Mouse (Mus musculus): ENCODE results near the gene Socs1. TPM values are rescaled to one million over a fixed set of nuclear protein-coding genes. Genes with fewer than 3 reads are reported as not detected.
"Not testable (repeated sequence)": the region's sequence is repeated elsewhere in the genome, so short reads cannot be mapped to it uniquely, and the experiment has no call there.

The Socs1 gene
- polyA plus RNA-seq, 1 experiment from 2014 or later, result 15.4 TPM

GRCm38 (mm10) chr16:10813726-10814125 lies 28.4 kb upstream of the Socs1 start:
- Histone ChIP-seq H3K4me2 (replicated peaks) (no peak overlapping the region), H3K27me3 (no peaks in the 10 kb centered on the region; the same call in 1 of the 2 replicates), H3K36me3 (no peaks in the 10 kb centered on the region), H3K4me3 (replicated peaks) (no peak overlapping the region), H3K27ac (replicated peaks) (no peak overlapping the region), H3K9ac (no peak overlapping the region), H3K9me3 (replicated peaks) (no peaks in the 10 kb centered on the region), H3K4me1 (no peaks in the 10 kb centered on the region)
- no peak for ATAC-seq (ENCODE audit: insufficient number of reproducible peaks, low FRiP score, low TSS enrichment, low read depth)
- 70% methylated on average over 4 of the region's 4 CpGs for WGBS

GRCm38 (mm10) chr16:10812865-10813371 lies 27.6 kb upstream of the Socs1 start, which contains the start of gene Gm11172:
Gm11172 (plus strand) TSS chr16:10812915.
- Histone ChIP-seq H3K4me1 (no peaks in the 10 kb centered on the region), H3K9ac (no peak within 1 kb of the TSS), H3K9me3 (replicated peaks) (no peaks in the 10 kb centered on the region), H3K4me3 (replicated peaks) (no peak within 1 kb of the TSS), H3K4me2 (replicated peaks) (no peak within 1 kb of the TSS), H3K36me3 (no peaks in the 10 kb centered on the region), H3K27me3 (no peaks in the 10 kb centered on the region; the same call in 1 of the 2 replicates), H3K27ac (replicated peaks) (no peak within 1 kb of the TSS)
- 93% methylated on average over 2 of the region's 2 CpGs for WGBS
- no peak for ATAC-seq (ENCODE audit: insufficient number of reproducible peaks, low FRiP score, low TSS enrichment, low read depth)

DNA sequence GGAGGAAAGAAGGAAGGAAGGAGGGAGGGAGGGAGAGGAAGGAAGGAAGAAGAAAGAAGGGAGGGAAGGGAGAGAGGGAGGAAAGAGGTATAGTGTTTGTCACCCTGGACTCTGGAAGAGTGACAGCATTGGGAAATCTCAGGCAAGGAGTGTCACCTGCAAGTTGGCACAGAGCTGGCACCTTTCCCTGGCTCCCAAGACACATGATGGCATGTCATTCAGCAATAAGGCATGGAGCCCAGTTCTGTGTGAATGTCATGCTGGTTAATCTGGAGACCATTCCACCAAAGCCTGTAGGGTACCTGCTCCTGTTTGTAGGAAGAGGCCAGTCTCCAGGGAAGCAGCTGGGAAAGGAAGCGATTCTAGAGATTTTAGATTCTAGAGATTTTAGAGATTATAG lies 25.0 kb upstream of the Socs1 start:
- H3K9ac ChIP-seq, result no peak overlapping the region
- H3K4me2 ChIP-seq (replicated peaks), result no peak overlapping the region
- H3K9me3 ChIP-seq (replicated peaks), result no peaks in the 10 kb centered on the region
- 83% methylated on average over 1 of the region's 1 CpGs for WGBS
- H3K27ac ChIP-seq (replicated peaks), result no peak overlapping the region
- no peak overlapping the region for H3K4me3 ChIP-seq (replicated peaks)
- H3K27me3 ChIP-seq, result no peaks in the 10 kb centered on the region; the same call in 1 of the 2 replicates
- ATAC-seq (ENCODE audit: insufficient number of reproducible peaks, low FRiP score, low TSS enrichment, low read depth), result no peak
- H3K36me3 ChIP-seq, result no peaks in the 10 kb centered on the region
- H3K4me1 ChIP-seq, result no peaks in the 10 kb centered on the region

DNA sequence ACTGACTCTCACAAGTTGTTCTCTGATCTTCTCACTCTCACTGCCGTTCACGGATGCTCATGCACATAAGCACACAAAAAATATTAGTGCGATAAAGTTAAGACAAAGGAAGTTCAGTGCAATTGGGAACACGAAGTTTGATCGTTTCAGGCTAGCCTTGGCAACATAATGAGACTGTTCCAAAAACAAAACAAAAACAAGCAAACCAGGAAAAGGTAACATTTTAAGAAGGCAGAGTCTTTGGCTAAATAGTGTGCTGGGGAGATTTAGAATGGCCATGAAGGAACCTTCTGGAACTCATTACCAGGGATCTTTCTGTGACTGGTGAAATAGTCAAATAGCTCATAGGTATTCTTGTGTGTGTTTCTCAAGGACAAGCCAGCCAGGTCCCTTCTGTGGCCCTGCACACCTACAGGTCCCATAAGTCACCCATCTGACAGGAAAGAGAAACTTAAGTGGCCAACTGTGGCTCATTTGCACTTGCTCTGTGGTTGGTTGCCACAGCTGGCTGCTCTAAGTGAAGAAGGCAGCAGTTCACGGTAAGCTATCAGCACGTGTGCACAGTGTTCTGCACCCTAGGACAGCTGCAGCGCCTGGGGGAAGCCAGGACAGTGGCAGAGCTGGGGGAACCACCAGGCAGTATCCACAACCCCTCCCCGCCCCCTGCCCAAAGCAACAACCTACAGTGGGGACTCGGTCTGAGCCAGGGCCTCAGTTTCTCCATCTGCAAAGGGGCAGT lies 20.6 kb upstream of the Socs1 start, which contains the start of gene Prm1:
Gene Prm1, minus strand, starts transcription at position 51 of the 739 bp plus-strand sequence.
- Histone ChIP-seq H3K4me3 (replicated peaks) (no peak within 1 kb of the TSS), H3K9ac (no peak within 1 kb of the TSS), H3K27me3 (no peaks in the 10 kb centered on the region; the same call in 1 of the 2 replicates), H3K4me1 (no peaks in the 10 kb centered on the region), H3K36me3 (no peaks in the 10 kb centered on the region), H3K27ac (replicated peaks) (no peak within 1 kb of the TSS), H3K9me3 (replicated peaks) (no peaks in the 10 kb centered on the region), H3K4me2 (replicated peaks) (no peak within 1 kb of the TSS)
- no peak for ATAC-seq (ENCODE audit: insufficient number of reproducible peaks, low FRiP score, low TSS enrichment, low read depth)
- 67% methylated on average over 10 of the region's 10 CpGs for WGBS

DNA sequence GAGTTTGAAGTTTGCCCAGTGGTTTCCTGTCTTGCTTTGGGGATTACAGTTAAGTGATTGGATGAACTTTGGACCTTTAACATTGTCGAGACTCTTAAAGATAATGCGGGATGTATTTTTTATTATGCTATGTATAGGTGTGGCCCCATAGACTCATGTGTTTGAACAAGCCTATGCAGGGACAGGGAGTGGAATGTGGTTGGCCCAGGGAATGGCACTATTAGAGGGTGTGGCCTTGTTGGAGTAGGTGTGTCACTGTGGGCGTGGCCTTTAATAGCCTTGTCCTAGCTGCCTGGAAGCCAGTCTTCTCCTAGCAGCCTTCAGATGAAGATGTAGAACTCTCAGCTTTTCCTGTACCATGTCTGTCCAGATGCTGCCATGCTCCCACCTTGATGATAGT lies 17.1 kb upstream of the Socs1 start:
- H3K9ac ChIP-seq; H3K4me3 ChIP-seq (replicated peaks); H3K27ac ChIP-seq (replicated peaks); H3K4me1 ChIP-seq; H3K36me3 ChIP-seq; H3K27me3 ChIP-seq; H3K9me3 ChIP-seq (replicated peaks); H3K4me2 ChIP-seq (replicated peaks); ATAC-seq (ENCODE audit: insufficient number of reproducible peaks, low FRiP score, low TSS enrichment, low read depth): not testable (repeated sequence)
- 70% methylated on average over 3 of the region's 3 CpGs for WGBS

DNA sequence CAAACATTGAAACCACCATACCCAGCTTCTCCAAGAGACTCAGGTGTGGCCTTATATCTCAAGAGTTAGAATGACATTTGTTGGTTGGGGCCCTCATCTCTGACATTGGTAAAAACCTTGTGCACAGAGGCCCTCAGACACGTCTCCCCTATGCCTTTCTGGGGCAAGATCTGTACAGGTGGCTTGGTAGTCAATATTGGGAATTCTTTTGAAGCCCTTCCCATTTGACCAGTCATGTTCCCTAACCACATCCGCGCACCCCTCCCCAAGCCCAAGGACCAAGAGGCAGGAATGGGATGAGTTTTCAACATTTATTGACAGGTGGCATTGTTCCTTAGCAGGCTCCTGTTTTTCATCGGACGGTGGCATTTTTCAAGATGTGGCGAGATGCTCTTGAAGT lies 10.7 kb upstream of the Socs1 start, which contains the start of gene Prm2:
Gene Prm2, minus strand, starts transcription at position 101 of the 400 bp plus-strand sequence.
- no peaks in the 10 kb centered on the region for H3K4me1 ChIP-seq
- ATAC-seq (ENCODE audit: insufficient number of reproducible peaks, low FRiP score, low TSS enrichment, low read depth), result no peak
- H3K9me3 ChIP-seq (replicated peaks), result no peaks in the 10 kb centered on the region
- no peak within 1 kb of the TSS for H3K4me2 ChIP-seq (replicated peaks)
- 70% methylated on average over 6 of the region's 6 CpGs for WGBS
- H3K36me3 ChIP-seq, result no peaks in the 10 kb centered on the region; the same call in 1 of the 2 replicates
- no peak within 1 kb of the TSS for H3K4me3 ChIP-seq (replicated peaks)
- H3K27me3 ChIP-seq, result peaks cover 23% of the 10 kb centered on the region; the same call in 1 of the 2 replicates
- no peak within 1 kb of the TSS for H3K27ac ChIP-seq (replicated peaks)
- H3K9ac ChIP-seq, result no peak within 1 kb of the TSS

DNA sequence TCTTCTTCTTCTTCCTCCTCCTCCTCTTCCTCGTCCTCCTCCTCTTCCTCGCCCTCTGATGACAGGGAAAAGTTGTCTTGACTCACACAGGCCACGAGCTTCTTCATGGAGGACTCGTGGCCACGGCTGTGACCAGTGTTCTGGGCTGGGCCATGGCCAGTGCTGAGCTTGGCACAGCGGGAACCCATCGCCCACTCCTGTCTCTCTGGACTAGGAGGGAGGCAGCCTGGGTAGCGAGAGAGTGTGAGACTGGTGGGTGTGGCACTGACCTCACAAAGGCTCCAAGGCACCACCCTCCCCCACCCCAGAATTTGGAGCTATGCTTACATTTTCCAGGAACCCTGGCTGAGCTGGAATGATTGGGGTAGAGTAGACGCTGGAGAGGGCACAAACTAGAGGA lies 5.4 kb upstream of the Socs1 start, which contains the start of gene Prm3:
Gene Prm3, minus strand, starts transcription at position 213 of the 400 bp plus-strand sequence.
- H3K4me1 ChIP-seq, result peaks cover 19% of the 10 kb centered on the region
- H3K27me3 ChIP-seq, result peaks cover 9% of the 10 kb centered on the region; the same call in 1 of the 2 replicates
- no peaks in the 10 kb centered on the region for H3K9me3 ChIP-seq (replicated peaks)
- no peak within 1 kb of the TSS for H3K4me3 ChIP-seq (replicated peaks)
- WGBS, result 71% methylated on average over 9 of the region's 9 CpGs
- ATAC-seq (ENCODE audit: insufficient number of reproducible peaks, low FRiP score, low TSS enrichment, low read depth), result no peak
- H3K4me2 ChIP-seq (replicated peaks), result no peak within 1 kb of the TSS
- no peak within 1 kb of the TSS for H3K27ac ChIP-seq (replicated peaks)
- no peak within 1 kb of the TSS for H3K9ac ChIP-seq
- no peaks in the 10 kb centered on the region for H3K36me3 ChIP-seq

DNA sequence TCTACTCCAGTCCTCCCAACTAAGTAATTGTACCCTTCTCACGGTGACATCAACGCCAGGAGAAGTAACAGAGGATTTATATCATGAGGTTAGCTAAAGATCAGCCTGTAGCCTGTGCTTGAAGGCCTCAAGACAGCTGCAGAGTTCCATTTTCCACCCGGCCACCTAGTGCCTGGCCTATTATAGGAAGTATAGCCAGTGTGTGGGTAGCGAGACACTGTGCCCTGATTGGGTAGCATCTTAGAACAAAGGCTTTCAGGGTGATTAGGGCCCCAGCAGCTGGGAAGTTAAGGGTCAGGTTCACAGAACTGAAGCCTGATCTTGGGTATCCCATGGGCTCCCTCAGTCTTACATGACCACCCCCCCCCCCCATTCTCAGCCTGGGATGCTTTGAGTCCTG lies 3.5 kb upstream of the Socs1 start:
- ATAC-seq (ENCODE audit: insufficient number of reproducible peaks, low FRiP score, low TSS enrichment, low read depth), result no peak
- Histone ChIP-seq H3K4me1 (peaks cover 25% of the 10 kb centered on the region), H3K27me3 (no peaks in the 10 kb centered on the region), H3K9ac (no peak overlapping the region), H3K9me3 (replicated peaks) (no peaks in the 10 kb centered on the region), H3K27ac (replicated peaks) (no peak overlapping the region), H3K36me3 (no peaks in the 10 kb centered on the region), H3K4me3 (replicated peaks) (no peak overlapping the region), H3K4me2 (replicated peaks) (no peak overlapping the region)
- 66% methylated on average over 4 of the region's 4 CpGs for WGBS

- 49% methylated on average over 16 of the region's 16 CpGs for WGBS
- ATAC-seq (ENCODE audit: insufficient number of reproducible peaks, low FRiP score, low TSS enrichment, low read depth), result no peak
- H3K36me3 ChIP-seq, result no peaks in the 10 kb centered on the region
- H3K27ac ChIP-seq (replicated peaks), result 0 out of 2 replicates have a peak within 1 kb of the TSS, but pooled peaks have one; percentile 100
- no peaks in the 10 kb centered on the region for H3K27me3 ChIP-seq
- no peak within 1 kb of the TSS for H3K9ac ChIP-seq
- no peak within 1 kb of the TSS for H3K4me3 ChIP-seq (replicated peaks)
- H3K9me3 ChIP-seq (replicated peaks), result no peaks in the 10 kb centered on the region
- peaks cover 29% of the 10 kb centered on the region for H3K4me1 ChIP-seq
- no peak within 1 kb of the TSS for H3K4me2 ChIP-seq (replicated peaks)
Measured at GRCm38 (mm10) chr16:10788271-10788670, 2.9 kb upstream of the Socs1 start, which contains the start of gene Tnp2. Tnp2 (minus strand) TSS chr16:10788660.

DNA sequence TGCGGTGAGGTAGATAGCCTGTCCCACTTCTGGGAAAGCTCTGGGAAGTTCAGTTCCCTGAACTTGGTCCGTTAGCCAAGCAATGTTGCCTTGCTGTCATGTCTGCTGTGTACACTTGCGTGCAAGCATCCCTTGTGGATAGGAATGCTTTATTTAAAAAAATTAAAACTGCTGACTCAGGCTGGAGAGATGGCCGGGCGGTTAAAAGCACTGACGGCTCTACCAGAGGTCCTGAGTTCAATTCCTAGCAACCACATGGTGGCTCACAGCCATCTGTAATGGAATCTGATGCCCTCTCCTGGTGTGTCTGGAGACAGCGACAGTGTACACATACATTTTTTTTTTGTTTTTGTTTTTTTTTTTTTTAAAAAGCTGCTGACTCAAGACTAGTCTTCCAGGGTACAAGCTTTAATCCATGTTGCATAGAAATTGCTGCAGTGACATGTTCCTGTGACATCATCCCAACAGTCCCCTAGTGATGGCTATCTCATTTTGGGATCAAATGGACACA lies 2.3 kb upstream of the Socs1 start:
- H3K9me3 ChIP-seq (replicated peaks), result no peaks in the 10 kb centered on the region
- no peak overlapping the region for H3K4me3 ChIP-seq (replicated peaks)
- 81% methylated on average over 7 of the region's 7 CpGs for WGBS
- H3K27ac ChIP-seq (replicated peaks), result peak overlapping the region; percentile 100; the same call in 1 of the 2 replicates
- H3K27me3 ChIP-seq, result no peaks in the 10 kb centered on the region
- H3K9ac ChIP-seq, result no peak overlapping the region
- ATAC-seq (ENCODE audit: insufficient number of reproducible peaks, low FRiP score, low TSS enrichment, low read depth), result no peak
- H3K4me1 ChIP-seq, result peaks cover 36% of the 10 kb centered on the region
- no peak overlapping the region for H3K4me2 ChIP-seq (replicated peaks)
- no peaks in the 10 kb centered on the region for H3K36me3 ChIP-seq

GRCm38 (mm10) chr16:10786782-10787547 lies 1.6 kb upstream of the Socs1 start:
- Histone ChIP-seq H3K4me2 (replicated peaks) (peak overlapping the region; percentile 84; the same call in 1 of the 2 replicates), H3K36me3 (no peaks in the 10 kb centered on the region), H3K27ac (replicated peaks) (peak overlapping the region; percentile 100)

More at GRCm38 (mm10) chr16:10786782-10787547, 1.6 kb upstream of the Socs1 start:
- Histone ChIP-seq H3K27me3 (no peaks in the 10 kb centered on the region), H3K9ac (no peak overlapping the region), H3K4me1 (peaks cover 42% of the 10 kb centered on the region), H3K4me3 (replicated peaks) (no peak overlapping the region), H3K9me3 (replicated peaks) (no peaks in the 10 kb centered on the region)
- no peak for ATAC-seq (ENCODE audit: insufficient number of reproducible peaks, low FRiP score, low TSS enrichment, low read depth)
- 54% methylated on average over 4 of the region's 4 CpGs for WGBS
